Mouse (Mus musculus): ENCODE measurements at regions not wholly inside any gene's neighbourhood (a gene's known extent, or its start where the extent isn't known, plus 50 kb on each side); places are given as distances from the start of the nearest gene placed in this dataset.

GRCm38 (mm10) chr3:53730440-53730839, 73.3 kb upstream of the Frem2 start:
- TF ChIP-seq CHD1 (IDR thresholded peaks at IDR 0.05; ENCODE audit: low read depth, low read length), result no peak
- TF ChIP-seq CTCF (conservative IDR thresholded peaks at IDR 0.05 in 1 of 2, IDR thresholded peaks at IDR 0.05 in 1 of 2; ENCODE audit: low read depth in 2 of 2, low read length in 2 of 2), result no peak
- TF ChIP-seq KAT2A (IDR thresholded peaks at IDR 0.05; ENCODE audit: insufficient replicate concordance, low read length), result no peak
- no peak for TF ChIP-seq SIN3A (IDR thresholded peaks at IDR 0.05; ENCODE audit: low read length)
- TF ChIP-seq JUN (IDR thresholded peaks at IDR 0.05; ENCODE audit: insufficient read depth, low read depth, low read length), result no peak
- no peak for TF ChIP-seq POLR2A (IDR thresholded peaks at IDR 0.05; ENCODE audit: low read depth, low read length)
- no peak for TF ChIP-seq ZMIZ1 (IDR thresholded peaks at IDR 0.05; ENCODE audit: low read depth, low read length)
- TF ChIP-seq ZNF384 (IDR thresholded peaks at IDR 0.05; ENCODE audit: low read depth, low read length), result no peak
- no peak for TF ChIP-seq TBP (conservative IDR thresholded peaks at IDR 0.05; ENCODE audit: low read depth, low read length)
- no peak for TF ChIP-seq SMC3 (IDR thresholded peaks at IDR 0.05; ENCODE audit: low read depth, low read length)
- no peak for TF ChIP-seq EP300 (IDR thresholded peaks at IDR 0.05; ENCODE audit: low read length)

All from CH12.LX (cell line).